Mouse (Mus musculus): ENCODE measurements at regions not wholly inside any gene's neighbourhood (a gene's known extent, or its start where the extent isn't known, plus 50 kb on each side); places are given as distances from the start of the nearest gene placed in this dataset.

GRCm38 (mm10) chrX:142534780-142535179, 144.4 kb upstream of the Acsl4 start:
- Histone ChIP-seq H3K4me1 (ENCODE audit: insufficient read depth, low read length) (no peaks in the 10 kb centered on the region), H3K36me3 (ENCODE audit: insufficient read depth, low read length) (no peaks in the 10 kb centered on the region), H3K9ac (replicated peaks; ENCODE audit: low read length, poor library complexity, severe bottlenecking) (no peak overlapping the region), H3K4me2 (ENCODE audit: low read depth, low read length, poor library complexity, severe bottlenecking) (no peak overlapping the region), H3K27ac (ENCODE audit: low read depth, low read length) (no peak overlapping the region), H3K27me3 (ENCODE audit: insufficient read depth, low read length) (no peaks in the 10 kb centered on the region), H3K9me3 (ENCODE audit: low read length) (no peaks in the 10 kb centered on the region), H3K4me3 (ENCODE audit: low read depth, low read length) (no peak overlapping the region)
- 44% methylated on average over 8 of the region's 8 CpGs for WGBS
- TF ChIP-seq CTCF (IDR thresholded peaks at IDR 0.05), result peak; percentile 72
- DNase-seq (ENCODE audit: low spot score) (peak; percentile 55), ATAC-seq (ENCODE audit: low FRiP score) (no peak)

- Histone ChIP-seq H3K27ac (ENCODE audit: low read depth, low read length) (no peak overlapping the region), H3K27me3 (ENCODE audit: insufficient read depth, low read length) (no peaks in the 10 kb centered on the region), H3K4me2 (ENCODE audit: low read depth, low read length, poor library complexity, severe bottlenecking) (no peak overlapping the region), H3K9me3 (ENCODE audit: low read length) (no peaks in the 10 kb centered on the region), H3K9ac (replicated peaks; ENCODE audit: low read length, poor library complexity, severe bottlenecking) (no peak overlapping the region), H3K36me3 (ENCODE audit: insufficient read depth, low read length) (no peaks in the 10 kb centered on the region), H3K4me1 (ENCODE audit: insufficient read depth, low read length) (no peaks in the 10 kb centered on the region), H3K4me3 (ENCODE audit: low read depth, low read length) (no peak overlapping the region)
- ATAC-seq (ENCODE audit: low FRiP score) (no peak), DNase-seq (ENCODE audit: low spot score) (no peak)
- 94% methylated on average over 1 of the region's 1 CpGs for WGBS
- no peak for TF ChIP-seq CTCF (IDR thresholded peaks at IDR 0.05)
These were observed 145.2 kb upstream of the Acsl4 start for GRCm38 (mm10) chrX:142535540-142535939.

- DNase-seq (ENCODE audit: low spot score) (no peak), ATAC-seq (ENCODE audit: low FRiP score) (no peak)
- H3K27ac ChIP-seq (ENCODE audit: low read depth, low read length), result no peak overlapping the region
- no peak overlapping the region for H3K4me3 ChIP-seq (ENCODE audit: low read depth, low read length)
- no peak overlapping the region for H3K9ac ChIP-seq (replicated peaks; ENCODE audit: low read length, poor library complexity, severe bottlenecking)
- H3K4me1 ChIP-seq (ENCODE audit: insufficient read depth, low read length), result no peaks in the 10 kb centered on the region
- no peak for TF ChIP-seq CTCF (IDR thresholded peaks at IDR 0.05)
- H3K4me2 ChIP-seq (ENCODE audit: low read depth, low read length, poor library complexity, severe bottlenecking), result no peak overlapping the region
- no peaks in the 10 kb centered on the region for H3K27me3 ChIP-seq (ENCODE audit: insufficient read depth, low read length)
- 88% methylated on average over 2 of the region's 2 CpGs for WGBS
- H3K36me3 ChIP-seq (ENCODE audit: insufficient read depth, low read length), result no peaks in the 10 kb centered on the region
- H3K9me3 ChIP-seq (ENCODE audit: low read length), result no peaks in the 10 kb centered on the region
These were observed 145.3 kb upstream of the Tmem164 start for GRCm38 (mm10) chrX:142535954-142536353.

DNA sequence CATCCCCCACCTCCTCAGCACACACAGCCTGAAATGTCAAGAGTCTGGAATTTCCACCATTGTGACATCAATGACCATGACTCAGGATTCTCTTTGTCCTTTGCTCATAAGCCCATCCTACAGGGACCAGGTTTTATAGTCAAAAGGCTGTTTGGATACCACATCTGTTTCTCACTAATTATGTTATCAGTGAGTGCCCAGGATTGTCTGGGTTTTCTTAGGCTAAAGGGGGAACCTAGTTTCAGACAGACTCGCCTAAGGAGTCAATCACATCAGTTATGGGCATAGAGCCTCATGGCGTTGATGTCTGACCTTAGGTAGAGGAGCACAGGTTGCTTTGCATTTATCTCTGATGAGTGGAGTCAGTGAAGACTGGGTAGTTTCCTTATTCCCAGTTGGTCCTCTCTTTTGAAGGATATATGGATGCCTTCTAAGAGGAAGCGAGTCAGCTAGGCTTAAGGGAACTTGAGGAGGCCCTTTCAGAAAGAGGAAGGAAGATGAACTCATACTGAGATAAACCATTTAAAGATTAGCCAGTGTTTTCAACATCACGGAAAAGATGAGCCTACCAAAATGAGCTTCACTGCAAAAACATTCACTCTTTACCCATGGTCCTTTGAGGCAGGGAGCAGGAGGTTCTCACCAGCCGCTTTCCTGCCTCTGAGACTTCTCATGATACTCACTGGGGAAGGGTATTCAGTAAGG, 143.8 kb upstream of the Tmem164 start:
- ATAC-seq (ENCODE audit: low FRiP score) (no peak), DNase-seq (ENCODE audit: low spot score) (no peak)
- no peaks in the 10 kb centered on the region for H3K4me1 ChIP-seq (ENCODE audit: insufficient read depth, low read length)
- no peak overlapping the region for H3K4me3 ChIP-seq (ENCODE audit: low read depth, low read length)
- no peak overlapping the region for H3K4me2 ChIP-seq (ENCODE audit: low read depth, low read length, poor library complexity, severe bottlenecking)
- H3K36me3 ChIP-seq (ENCODE audit: insufficient read depth, low read length), result no peaks in the 10 kb centered on the region
- H3K27ac ChIP-seq (ENCODE audit: low read depth, low read length), result no peak overlapping the region
- no peak for TF ChIP-seq CTCF (IDR thresholded peaks at IDR 0.05)
- H3K9me3 ChIP-seq (ENCODE audit: low read length), result no peaks in the 10 kb centered on the region
- WGBS, result 83% methylated on average over 5 of the region's 5 CpGs
- no peak overlapping the region for H3K9ac ChIP-seq (replicated peaks; ENCODE audit: low read length, poor library complexity, severe bottlenecking)
- no peaks in the 10 kb centered on the region; the same call in 1 of the 2 replicates for H3K27me3 ChIP-seq (ENCODE audit: insufficient read depth, low read length)

DNA sequence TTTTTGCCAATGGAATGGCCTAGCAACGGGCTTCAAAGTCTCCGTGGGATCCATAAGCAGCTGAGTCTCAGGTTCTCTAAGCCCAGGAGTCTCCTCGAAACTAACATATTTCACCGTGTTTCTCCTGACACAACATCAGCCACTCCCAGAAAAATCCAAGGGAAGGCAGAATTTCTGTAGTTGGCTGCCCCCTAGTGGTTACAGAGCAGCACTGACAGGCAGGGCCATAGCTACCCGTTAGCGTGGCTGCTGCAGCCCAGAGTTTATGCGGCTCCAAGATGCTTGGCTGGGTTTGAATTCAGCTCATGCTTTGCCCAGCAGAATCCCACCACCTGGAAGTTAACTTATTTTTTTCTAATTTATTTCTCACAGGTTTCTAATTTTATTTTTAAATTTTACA, 140.9 kb upstream of the Tmem164 start:
- Histone ChIP-seq H3K9me3 (ENCODE audit: low read length) (no peaks in the 10 kb centered on the region), H3K9ac (replicated peaks; ENCODE audit: low read length, poor library complexity, severe bottlenecking) (no peak overlapping the region), H3K36me3 (ENCODE audit: insufficient read depth, low read length) (no peaks in the 10 kb centered on the region), H3K27me3 (ENCODE audit: insufficient read depth, low read length) (no peaks in the 10 kb centered on the region; the same call in 1 of the 2 replicates), H3K4me3 (ENCODE audit: low read depth, low read length) (no peak overlapping the region), H3K27ac (ENCODE audit: low read depth, low read length) (no peak overlapping the region), H3K4me2 (ENCODE audit: low read depth, low read length, poor library complexity, severe bottlenecking) (0 out of 2 replicates have a peak overlapping the region, but pooled peaks have one; percentile 18), H3K4me1 (ENCODE audit: insufficient read depth, low read length) (no peaks in the 10 kb centered on the region)
- WGBS, result 15% methylated on average over 7 of the region's 7 CpGs
- peak; percentile 85 for TF ChIP-seq CTCF (IDR thresholded peaks at IDR 0.05)
- ATAC-seq (ENCODE audit: low FRiP score), result peak; percentile 58; the same call in 1 of the 2 replicates
- peak; percentile 86 for DNase-seq (ENCODE audit: low spot score)

- Histone ChIP-seq H3K4me2 (ENCODE audit: low read depth, low read length, poor library complexity, severe bottlenecking) (no peak overlapping the region), H3K36me3 (ENCODE audit: insufficient read depth, low read length) (no peaks in the 10 kb centered on the region), H3K9ac (replicated peaks; ENCODE audit: low read length, poor library complexity, severe bottlenecking) (no peak overlapping the region), H3K4me3 (ENCODE audit: low read depth, low read length) (no peak overlapping the region), H3K9me3 (ENCODE audit: low read length) (no peaks in the 10 kb centered on the region), H3K4me1 (ENCODE audit: insufficient read depth, low read length) (no peaks in the 10 kb centered on the region), H3K27ac (ENCODE audit: low read depth, low read length) (no peak overlapping the region), H3K27me3 (ENCODE audit: insufficient read depth, low read length) (0 out of 2 replicates have a peak, but pooled peaks cover 5% of the 10 kb centered on the region)
- ATAC-seq (ENCODE audit: low FRiP score) (no peak), DNase-seq (ENCODE audit: low spot score) (no peak)
- WGBS, result 78% methylated on average over 4 of the region's 4 CpGs
- no peak for TF ChIP-seq CTCF (IDR thresholded peaks at IDR 0.05)
These were observed 129.0 kb upstream of the Tmem164 start for GRCm38 (mm10) chrX:142552196-142552595.
